Mouse (Mus musculus): ENCODE measurements around the gene Stim2. TPM values are rescaled to one million over a fixed set of nuclear protein-coding genes. Genes with fewer than 3 reads are reported as not detected.

The Stim2 gene
- polyA plus RNA-seq, 1 experiment = 22.9 TPM

DNA sequence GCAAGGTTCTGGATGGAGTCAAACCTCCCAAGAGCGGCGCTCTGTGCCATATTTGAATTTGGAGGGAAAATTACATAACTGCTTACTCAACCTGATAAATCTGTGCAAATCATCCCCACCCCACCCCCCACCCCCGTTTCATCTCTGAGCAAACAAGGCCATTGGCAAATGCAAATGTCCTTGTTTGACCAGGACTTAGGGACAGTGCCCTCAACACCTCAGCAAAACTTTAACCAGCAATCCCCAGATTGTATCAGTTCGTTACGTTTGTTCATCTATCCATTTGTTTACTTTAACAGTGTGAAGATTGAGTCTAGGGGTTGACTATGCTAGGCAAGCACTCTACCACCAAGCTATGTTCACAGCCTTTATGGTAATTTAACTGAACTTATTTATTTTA is 32.6 kb upstream of the Stim2 start:
- TF ChIP-seq CTCF (IDR thresholded peaks at IDR 0.05; ENCODE audit: borderline replicate concordance, extremely low read depth, insufficient read depth, insufficient read length) (no peak), POLR2A (IDR thresholded peaks at IDR 0.05; ENCODE audit: borderline replicate concordance, extremely low read depth, insufficient read depth, insufficient read length, poor library complexity, severe bottlenecking) (no peak)
- DNase-seq (ENCODE audit: low read depth) = no peak

DNA sequence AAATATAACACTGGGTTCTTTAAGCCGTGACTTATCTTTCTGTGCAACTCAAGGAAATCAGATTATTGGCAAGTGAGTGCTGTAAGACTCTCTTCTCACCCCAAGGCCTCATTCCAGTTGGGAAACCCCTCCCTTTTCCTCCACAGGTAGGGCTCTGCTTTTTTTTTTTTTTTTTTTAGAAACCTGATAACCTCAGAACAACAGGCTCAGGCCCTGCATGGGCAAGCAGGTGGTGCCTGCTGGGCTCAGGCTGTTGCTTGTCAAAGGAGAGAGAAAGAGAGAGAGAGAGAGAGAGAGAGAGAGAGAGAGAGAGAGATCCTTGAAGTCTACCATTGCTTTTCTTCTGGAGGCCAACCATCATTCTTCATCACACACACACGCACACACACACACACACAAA is 30.7 kb upstream of the Stim2 start:
- DNase-seq (ENCODE audit: low read depth) = no peak
- no peak for TF ChIP-seq POLR2A (IDR thresholded peaks at IDR 0.05; ENCODE audit: borderline replicate concordance, extremely low read depth, insufficient read depth, insufficient read length, poor library complexity, severe bottlenecking)
- no peak for TF ChIP-seq CTCF (IDR thresholded peaks at IDR 0.05; ENCODE audit: borderline replicate concordance, extremely low read depth, insufficient read depth, insufficient read length)

DNA sequence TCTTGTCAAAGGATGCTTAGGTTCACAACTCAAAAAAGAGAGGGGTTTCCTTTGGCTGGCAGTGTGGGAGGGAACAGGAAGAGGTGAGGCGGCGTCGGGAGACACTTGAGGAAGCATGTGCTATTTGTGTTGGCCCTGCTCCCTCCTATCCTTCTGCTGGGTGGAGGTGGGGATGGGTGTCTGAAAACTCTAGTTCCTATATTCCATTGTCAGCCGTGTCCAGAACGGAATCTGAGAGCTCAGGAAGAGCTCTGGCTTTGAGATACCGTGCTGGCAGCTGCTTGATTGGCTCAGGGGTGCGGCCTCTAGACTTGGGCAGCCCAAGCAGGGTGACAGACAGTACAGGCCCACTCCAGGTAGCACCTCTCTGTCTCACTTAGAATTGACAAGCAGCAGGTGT is 28.1 kb upstream of the Stim2 start:
- TF ChIP-seq POLR2A (IDR thresholded peaks at IDR 0.05; ENCODE audit: borderline replicate concordance, extremely low read depth, insufficient read depth, insufficient read length, poor library complexity, severe bottlenecking) (no peak), CTCF (IDR thresholded peaks at IDR 0.05; ENCODE audit: borderline replicate concordance, extremely low read depth, insufficient read depth, insufficient read length) (no peak)
- DNase-seq (ENCODE audit: low read depth) = no peak

DNA sequence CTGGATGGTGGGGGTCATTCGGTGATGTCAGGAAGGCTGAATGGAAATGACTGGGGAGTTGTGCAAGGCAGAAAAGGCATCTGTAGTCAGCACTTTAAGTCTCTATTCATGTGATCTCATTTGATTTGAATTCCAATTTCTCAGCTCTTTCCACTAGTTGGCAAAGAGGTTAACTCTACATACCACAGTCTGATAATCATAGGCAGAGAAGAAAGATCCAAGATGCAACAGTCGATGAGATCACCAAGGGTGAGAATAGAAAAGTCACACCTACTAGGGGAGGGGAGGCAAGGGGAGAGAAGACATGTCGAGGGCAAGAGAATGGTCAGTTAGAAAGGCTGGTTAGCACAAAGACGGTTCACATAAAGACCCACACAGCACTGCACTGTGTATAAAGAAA is 27.1 kb upstream of the Stim2 start:
- no peak for TF ChIP-seq CTCF (IDR thresholded peaks at IDR 0.05; ENCODE audit: borderline replicate concordance, extremely low read depth, insufficient read depth, insufficient read length)
- no peak for TF ChIP-seq POLR2A (IDR thresholded peaks at IDR 0.05; ENCODE audit: borderline replicate concordance, extremely low read depth, insufficient read depth, insufficient read length, poor library complexity, severe bottlenecking)
- peak; percentile 10 for DNase-seq (ENCODE audit: low read depth)

DNA sequence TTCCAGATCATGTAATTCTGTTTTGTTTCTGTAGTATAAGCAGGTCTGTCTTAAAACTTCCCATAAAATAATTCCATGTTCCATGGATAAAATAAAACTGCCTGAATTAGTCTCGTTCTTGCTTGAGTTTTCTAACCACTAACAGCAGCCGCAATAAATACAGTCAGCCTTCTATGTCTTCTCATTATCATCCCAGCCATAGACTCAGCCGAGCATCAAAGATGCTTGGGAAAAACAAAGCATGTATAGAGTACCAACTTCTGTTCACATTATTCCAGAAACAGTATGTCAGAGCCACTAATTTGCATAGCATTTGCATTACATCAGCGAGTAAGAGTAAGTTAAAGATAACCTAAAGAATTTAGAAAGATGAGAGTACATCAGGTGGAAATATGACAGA is 25.4 kb upstream of the Stim2 start:
- DNase-seq (ENCODE audit: low read depth) = peak; percentile 62

DNA sequence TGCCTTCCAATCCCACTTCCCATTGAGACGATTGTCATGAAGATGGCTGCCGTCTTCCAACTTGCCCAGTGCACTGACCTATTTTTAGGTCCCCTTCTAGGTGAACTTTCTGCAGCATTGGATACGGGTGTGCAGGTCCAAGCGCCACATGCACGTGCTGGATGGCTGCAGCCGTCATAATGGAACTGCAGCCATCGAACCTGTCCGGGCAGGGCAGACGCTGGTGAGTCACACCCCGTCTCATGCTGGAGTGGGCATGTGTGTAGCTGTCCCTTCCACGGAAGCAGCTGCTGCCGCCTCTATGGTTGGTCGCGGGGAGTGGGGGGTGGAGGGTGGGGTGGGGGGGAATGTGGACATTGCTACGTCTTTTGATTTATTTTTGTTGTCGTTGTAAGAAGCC is 21.8 kb upstream of the Stim2 start:
- TF ChIP-seq CTCF (IDR thresholded peaks at IDR 0.05; ENCODE audit: borderline replicate concordance, extremely low read depth, insufficient read depth, insufficient read length) (no peak), POLR2A (IDR thresholded peaks at IDR 0.05; ENCODE audit: borderline replicate concordance, extremely low read depth, insufficient read depth, insufficient read length, poor library complexity, severe bottlenecking) (no peak)
- no peak for DNase-seq (ENCODE audit: low read depth)

More for the DNA sequence above, 25.4 kb upstream of the Stim2 start:
- TF ChIP-seq CTCF (IDR thresholded peaks at IDR 0.05; ENCODE audit: borderline replicate concordance, extremely low read depth, insufficient read depth, insufficient read length) (no peak), POLR2A (IDR thresholded peaks at IDR 0.05; ENCODE audit: borderline replicate concordance, extremely low read depth, insufficient read depth, insufficient read length, poor library complexity, severe bottlenecking) (no peak)

DNA sequence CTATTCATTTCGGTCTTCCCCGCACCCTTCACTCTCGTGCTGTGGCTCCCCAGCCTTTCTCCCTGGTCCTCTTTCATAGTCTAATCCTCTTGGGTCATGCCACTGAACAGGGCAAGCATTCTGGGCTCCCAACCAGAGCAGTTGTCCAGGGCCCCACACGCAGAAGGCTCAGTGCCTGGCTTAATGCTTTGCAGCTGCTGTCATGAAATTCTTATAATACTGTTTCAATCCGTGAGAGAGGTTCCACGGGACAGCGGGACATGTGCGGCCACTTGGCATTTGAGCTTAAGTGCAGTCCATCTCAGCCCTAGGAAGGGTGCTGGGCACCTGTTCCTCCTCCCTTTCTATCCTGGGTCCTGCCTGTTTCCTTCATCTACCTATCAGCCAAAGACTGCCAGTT is 21.2 kb upstream of the Stim2 start:
- no peak for DNase-seq (ENCODE audit: low read depth)
- TF ChIP-seq POLR2A (IDR thresholded peaks at IDR 0.05; ENCODE audit: borderline replicate concordance, extremely low read depth, insufficient read depth, insufficient read length, poor library complexity, severe bottlenecking) (no peak), CTCF (IDR thresholded peaks at IDR 0.05; ENCODE audit: borderline replicate concordance, extremely low read depth, insufficient read depth, insufficient read length) (no peak)

DNA sequence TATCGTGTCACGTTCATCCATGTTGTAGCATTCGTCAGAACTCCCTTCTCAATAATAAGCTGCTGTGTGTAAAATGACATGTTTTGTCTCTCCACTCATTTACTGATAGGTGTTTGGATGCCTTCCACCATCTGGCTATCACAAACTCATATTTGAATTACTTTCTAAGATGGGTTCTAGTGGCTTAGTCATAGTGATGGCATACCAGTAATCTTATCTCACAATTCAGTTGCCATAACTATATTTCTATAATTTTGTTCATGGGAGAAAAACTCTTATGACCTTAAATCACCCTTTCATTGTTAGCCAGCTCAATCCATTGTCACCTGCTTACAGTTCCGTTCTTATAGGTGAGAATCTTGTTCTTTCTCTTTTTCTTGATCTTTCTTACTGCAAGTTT is 14.9 kb upstream of the Stim2 start:
- no peak for DNase-seq (ENCODE audit: low read depth)
- no peak for TF ChIP-seq CTCF (IDR thresholded peaks at IDR 0.05; ENCODE audit: borderline replicate concordance, extremely low read depth, insufficient read depth, insufficient read length)

DNA sequence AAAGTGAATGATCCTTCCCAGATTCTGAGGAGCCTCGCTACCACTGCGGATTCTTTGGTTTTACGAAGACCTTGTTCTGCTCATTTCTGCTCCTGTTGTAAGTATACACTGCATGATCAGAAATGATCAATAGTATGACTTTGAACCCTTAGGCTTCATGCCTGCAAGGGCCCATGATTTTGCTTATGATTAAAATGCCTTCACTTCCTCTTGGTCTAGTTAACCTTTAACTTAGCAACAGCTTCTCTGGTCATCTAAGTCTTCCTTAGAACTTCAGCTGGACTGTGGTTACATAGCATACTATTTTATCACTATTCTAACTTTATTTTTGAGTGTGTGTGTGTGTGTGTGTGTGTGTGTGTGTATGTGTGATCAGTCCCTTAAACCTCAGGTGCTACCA is 12.7 kb upstream of the Stim2 start:
- DNase-seq (ENCODE audit: low read depth) = no peak
- TF ChIP-seq CTCF (IDR thresholded peaks at IDR 0.05; ENCODE audit: borderline replicate concordance, extremely low read depth, insufficient read depth, insufficient read length) (no peak), POLR2A (IDR thresholded peaks at IDR 0.05; ENCODE audit: borderline replicate concordance, extremely low read depth, insufficient read depth, insufficient read length, poor library complexity, severe bottlenecking) (no peak)

DNA sequence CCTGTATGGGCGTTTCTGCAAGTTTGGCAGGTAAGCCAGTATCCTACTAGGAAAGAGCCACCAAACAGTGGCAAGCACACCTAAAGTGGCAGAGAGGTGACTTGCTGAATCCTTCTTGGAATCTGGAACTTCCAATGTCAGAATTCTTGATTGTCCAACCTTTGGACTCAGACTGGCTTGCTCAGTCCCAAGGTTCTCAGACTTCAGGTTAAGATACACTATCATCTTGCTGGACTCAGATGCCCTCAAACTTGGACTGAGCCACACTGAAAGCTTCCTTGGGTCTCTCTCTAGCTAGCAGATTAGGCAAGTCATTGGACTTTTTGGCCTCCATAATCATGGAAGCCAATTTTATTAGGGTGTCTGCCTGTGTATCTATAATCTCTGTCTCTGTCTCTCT is 10.8 kb upstream of the Stim2 start:
- TF ChIP-seq CTCF (IDR thresholded peaks at IDR 0.05; ENCODE audit: borderline replicate concordance, extremely low read depth, insufficient read depth, insufficient read length) (no peak), POLR2A (IDR thresholded peaks at IDR 0.05; ENCODE audit: borderline replicate concordance, extremely low read depth, insufficient read depth, insufficient read length, poor library complexity, severe bottlenecking) (no peak)
- no peak for DNase-seq (ENCODE audit: low read depth)

DNA sequence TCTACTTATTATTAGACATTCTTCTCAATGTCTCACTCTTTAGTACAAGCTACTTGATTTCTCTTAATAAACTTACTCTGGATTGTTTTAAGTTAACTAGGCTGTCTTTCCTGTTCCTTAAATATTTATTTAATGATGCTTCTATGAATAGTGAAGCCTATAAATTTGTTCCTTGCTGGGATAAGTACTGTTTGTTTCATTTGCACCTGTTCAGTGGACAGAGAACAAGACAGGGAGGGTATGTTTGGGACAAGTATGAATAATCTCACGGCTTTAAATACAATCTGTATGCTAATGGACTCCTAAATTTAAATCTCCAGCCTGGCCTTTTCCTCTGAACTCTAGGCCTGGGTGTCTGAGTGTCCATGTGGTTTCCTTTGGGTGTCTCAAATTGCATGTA is 10.2 kb upstream of the Stim2 start:
- TF ChIP-seq POLR2A (IDR thresholded peaks at IDR 0.05; ENCODE audit: borderline replicate concordance, extremely low read depth, insufficient read depth, insufficient read length, poor library complexity, severe bottlenecking) (no peak), CTCF (IDR thresholded peaks at IDR 0.05; ENCODE audit: borderline replicate concordance, extremely low read depth, insufficient read depth, insufficient read length) (no peak)
- DNase-seq (ENCODE audit: low read depth) = no peak

DNA sequence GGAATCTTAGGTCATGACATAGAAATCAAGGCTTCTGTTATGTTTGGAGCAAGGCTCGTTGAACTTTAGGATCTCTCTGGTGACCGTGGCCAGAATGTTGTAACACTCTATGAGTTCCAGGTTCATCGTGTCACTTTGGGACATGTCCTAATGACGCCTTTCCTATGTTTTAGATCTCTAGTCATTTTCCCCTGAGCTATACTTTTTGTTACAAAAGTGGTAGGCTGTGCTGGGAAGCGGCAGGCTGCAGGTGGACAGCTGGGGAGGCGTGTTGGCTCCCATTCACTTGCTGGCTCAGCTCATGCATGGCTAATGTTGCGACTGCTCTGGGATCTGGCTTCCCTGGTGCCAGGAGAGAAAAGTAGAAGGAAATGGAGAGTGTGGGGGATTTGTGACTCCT is 5.7 kb upstream of the Stim2 start:
- peak; percentile 83 for DNase-seq (ENCODE audit: low read depth)
- no peak for TF ChIP-seq CTCF (IDR thresholded peaks at IDR 0.05; ENCODE audit: borderline replicate concordance, extremely low read depth, insufficient read depth, insufficient read length)
- no peak for TF ChIP-seq POLR2A (IDR thresholded peaks at IDR 0.05; ENCODE audit: borderline replicate concordance, extremely low read depth, insufficient read depth, insufficient read length, poor library complexity, severe bottlenecking)

DNA sequence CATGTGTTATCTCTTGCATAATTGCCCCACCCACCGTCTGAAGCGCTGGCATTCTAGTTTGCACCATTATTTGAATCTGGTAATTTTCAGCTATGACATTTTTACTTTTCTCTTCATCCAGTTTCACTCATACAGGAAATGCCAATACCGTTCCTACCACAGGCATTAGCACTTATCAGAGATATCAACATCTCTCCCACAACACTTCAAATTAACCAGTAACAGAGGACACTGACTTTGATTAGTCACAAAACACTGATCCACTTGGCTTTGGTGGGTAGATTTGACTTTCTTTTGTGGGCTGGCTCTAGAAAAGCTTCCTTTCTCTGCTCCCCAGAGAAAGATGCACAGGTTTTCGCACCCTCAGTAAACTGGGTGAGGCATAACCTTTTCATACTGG is 3.7 kb upstream of the Stim2 start:
- DNase-seq (ENCODE audit: low read depth) = no peak
- TF ChIP-seq CTCF (IDR thresholded peaks at IDR 0.05; ENCODE audit: borderline replicate concordance, extremely low read depth, insufficient read depth, insufficient read length) (no peak), POLR2A (IDR thresholded peaks at IDR 0.05; ENCODE audit: borderline replicate concordance, extremely low read depth, insufficient read depth, insufficient read length, poor library complexity, severe bottlenecking) (no peak)

Data from brain, embryonic 14.5 days (tissue).